Mouse (Mus musculus): ENCODE results near the gene Hlf.

Hlf gene

GRCm38 (mm10) chr11:90390817-90391173, at the start of gene Hlf:
TSS of gene Hlf (minus strand) at chr11:90390895.
- DNase-seq (ENCODE audit: low spot score), result peak; percentile 87

- DNase-seq (ENCODE audit: low spot score), result no peak
These were observed 48.1 kb upstream of the Hlf start for GRCm38 (mm10) chr11:90438768-90439167.

- no peak for DNase-seq (ENCODE audit: low spot score)
These were observed 34.5 kb upstream of the Hlf start for GRCm38 (mm10) chr11:90425207-90425525.

- DNase-seq (ENCODE audit: low spot score), result no peak
These were observed 33.9 kb upstream of the Hlf start for GRCm38 (mm10) chr11:90424334-90425206.

- DNase-seq (ENCODE audit: low spot score), result no peak
These were observed 33.2 kb upstream of the Hlf start for GRCm38 (mm10) chr11:90423896-90424295.

GRCm38 (mm10) chr11:90419706-90420105, 29.0 kb upstream of the Hlf start:
- no peak for DNase-seq (ENCODE audit: low spot score)

- DNase-seq (ENCODE audit: low spot score), result peak; percentile 97
These were observed 27.2 kb upstream of the Hlf start for GRCm38 (mm10) chr11:90417921-90418320.

- peak; percentile 3 for DNase-seq (ENCODE audit: low spot score)
These were observed 26.3 kb upstream of the Hlf start for GRCm38 (mm10) chr11:90417011-90417410.

GRCm38 (mm10) chr11:90398850-90399249, 8.2 kb upstream of the Hlf start:
- DNase-seq (ENCODE audit: low spot score), result no peak

- no peak for DNase-seq (ENCODE audit: low spot score)
These were observed 833 bp upstream of the Hlf start for GRCm38 (mm10) chr11:90391271-90392185.

- DNase-seq (ENCODE audit: low spot score), result no peak
These were observed 536 bp downstream of the Hlf start for GRCm38 (mm10) chr11:90389902-90390816.

GRCm38 (mm10) chr11:90389174-90389901, 1.4 kb downstream of the Hlf start:
- DNase-seq (ENCODE audit: low spot score), result peak; percentile 19

- DNase-seq (ENCODE audit: low spot score), result no peak
These were observed 2.9 kb downstream of the Hlf start for GRCm38 (mm10) chr11:90387501-90388440.

- DNase-seq (ENCODE audit: low spot score), result peak; percentile 58
These were observed 8.6 kb downstream of the Hlf start for GRCm38 (mm10) chr11:90382005-90382611.

- no peak for DNase-seq (ENCODE audit: low spot score)
These were observed 9.6 kb downstream of the Hlf start for GRCm38 (mm10) chr11:90381113-90381512.

- DNase-seq (ENCODE audit: low spot score), result no peak
These were observed 10.5 kb downstream of the Hlf start for GRCm38 (mm10) chr11:90380131-90380685.

- DNase-seq (ENCODE audit: low spot score), result no peak
These were observed 12.7 kb downstream of the Hlf start for GRCm38 (mm10) chr11:90378008-90378407.

GRCm38 (mm10) chr11:90376436-90376835, 14.3 kb downstream of the Hlf start:
- DNase-seq (ENCODE audit: low spot score), result no peak

- DNase-seq (ENCODE audit: low spot score), result no peak
These were observed 19.1 kb downstream of the Hlf start for GRCm38 (mm10) chr11:90371470-90372100.
